Mouse (Mus musculus) frontal cortex, postnatal 36 days (tissue): ENCODE measurements around the gene Rapgef2.

Experiments
- DNase-seq, 2 experiments: peaks; one replicate each; pipeline ENCODE4 v3.0.0; 2022; ENCODE audit warnings: low spot score in 2 of 2

The Rapgef2 gene

GRCm38 (mm10) chr3:79203821-79204220 is 82.5 kb downstream of the Rapgef2 start:
- no peak for DNase-seq

- no peak for DNase-seq
Measured at GRCm38 (mm10) chr3:79203178-79203577, 83.1 kb downstream of the Rapgef2 start.

- DNase-seq: peak; percentile 59 to 90
Measured at GRCm38 (mm10) chr3:79202275-79203153, 83.8 kb downstream of the Rapgef2 start.

GRCm38 (mm10) chr3:79196708-79197437 is 89.4 kb downstream of the Rapgef2 start:
- peak in 1 of 2 experiments; percentile 59 for DNase-seq

GRCm38 (mm10) chr3:79195280-79195679 is 91.0 kb downstream of the Rapgef2 start:
- DNase-seq: no peak

- DNase-seq: no peak
Measured at GRCm38 (mm10) chr3:79194111-79194793, 92.1 kb downstream of the Rapgef2 start.

- peak; percentile 40 to 46 for DNase-seq
Measured at GRCm38 (mm10) chr3:79193001-79193400, 93.3 kb downstream of the Rapgef2 start.

GRCm38 (mm10) chr3:79191981-79192380 is 94.3 kb downstream of the Rapgef2 start:
- no peak for DNase-seq

- DNase-seq: no peak
Measured at GRCm38 (mm10) chr3:79191471-79191870, 94.8 kb downstream of the Rapgef2 start.

GRCm38 (mm10) chr3:79190377-79190776 is 95.9 kb downstream of the Rapgef2 start:
- DNase-seq: no peak

GRCm38 (mm10) chr3:79187912-79188311 is 98.4 kb downstream of the Rapgef2 start:
- no peak for DNase-seq

- no peak for DNase-seq
Measured at GRCm38 (mm10) chr3:79182290-79182689, 104.0 kb downstream of the Rapgef2 start.

- DNase-seq: no peak
Measured at GRCm38 (mm10) chr3:79181248-79181991, 104.9 kb downstream of the Rapgef2 start.

GRCm38 (mm10) chr3:79180086-79180485 is 106.2 kb downstream of the Rapgef2 start:
- no peak for DNase-seq

- no peak for DNase-seq
Measured at GRCm38 (mm10) chr3:79179499-79180053, 106.7 kb downstream of the Rapgef2 start.

GRCm38 (mm10) chr3:79178708-79179107 is 107.6 kb downstream of the Rapgef2 start:
- DNase-seq: no peak

GRCm38 (mm10) chr3:79178070-79178469 is 108.2 kb downstream of the Rapgef2 start:
- no peak for DNase-seq

- DNase-seq: no peak
Measured at GRCm38 (mm10) chr3:79177136-79177870, 109.0 kb downstream of the Rapgef2 start.

- DNase-seq: no peak
Measured at GRCm38 (mm10) chr3:79174168-79174567, 112.1 kb downstream of the Rapgef2 start.

GRCm38 (mm10) chr3:79173291-79173690 is 113.0 kb downstream of the Rapgef2 start:
- DNase-seq: no peak
